Mouse (Mus musculus): ENCODE results near the gene Tmprss4. TPM values are rescaled to one million over a fixed set of nuclear protein-coding genes. Genes with fewer than 3 reads are reported as not detected.

Gene Tmprss4
- polyA plus RNA-seq, 1 experiment from 2014 or later = 45.2 TPM

- no peaks in the 10 kb centered on the region for H3K4me1 ChIP-seq (ENCODE audit: control insufficient read depth, insufficient read depth, low read length)
- no peaks in the 10 kb centered on the region for H3K36me3 ChIP-seq (ENCODE audit: control insufficient read depth, insufficient read depth, low read length)
- 58% methylated on average over 6 of the region's 6 CpGs for WGBS
- no peak overlapping the region for H3K4me3 ChIP-seq (ENCODE audit: low read length)
- no peak for ATAC-seq
- no peak overlapping the region for H3K27ac ChIP-seq (ENCODE audit: low read length)
- H3K27me3 ChIP-seq (replicated peaks; ENCODE audit: control insufficient read depth, insufficient read depth, low read length) = no peaks in the 10 kb centered on the region
- H3K4me2 ChIP-seq (ENCODE audit: low read depth, low read length) = no peak overlapping the region
- H3K9me3 ChIP-seq (ENCODE audit: control insufficient read depth, low read length) = no peaks in the 10 kb centered on the region
- H3K9ac ChIP-seq (ENCODE audit: low read depth, low read length) = no peak overlapping the region
Measured at GRCm38 (mm10) chr9:45235668-45236227, 31.9 kb upstream of the Tmprss4 start.

GRCm38 (mm10) chr9:45229359-45229758, 25.5 kb upstream of the Tmprss4 start:
- H3K4me2 ChIP-seq (ENCODE audit: low read depth, low read length) = no peak overlapping the region
- H3K27me3 ChIP-seq (replicated peaks; ENCODE audit: control insufficient read depth, insufficient read depth, low read length) = no peaks in the 10 kb centered on the region
- H3K4me1 ChIP-seq (ENCODE audit: control insufficient read depth, insufficient read depth, low read length) = no peaks in the 10 kb centered on the region
- no peaks in the 10 kb centered on the region for H3K36me3 ChIP-seq (ENCODE audit: control insufficient read depth, insufficient read depth, low read length)
- no peak overlapping the region for H3K9ac ChIP-seq (ENCODE audit: low read depth, low read length)
- ATAC-seq = no peak
- H3K27ac ChIP-seq (ENCODE audit: low read length) = no peak overlapping the region
- no peak overlapping the region for H3K4me3 ChIP-seq (ENCODE audit: low read length)
- H3K9me3 ChIP-seq (ENCODE audit: control insufficient read depth, low read length) = no peaks in the 10 kb centered on the region
- WGBS = 72% methylated on average over 8 of the region's 8 CpGs

- H3K36me3 ChIP-seq (ENCODE audit: control insufficient read depth, insufficient read depth, low read length) = no peaks in the 10 kb centered on the region
- H3K27ac ChIP-seq (ENCODE audit: low read length) = no peak overlapping the region
- H3K4me3 ChIP-seq (ENCODE audit: low read length) = no peak overlapping the region
- H3K4me1 ChIP-seq (ENCODE audit: control insufficient read depth, insufficient read depth, low read length) = no peaks in the 10 kb centered on the region
- no peaks in the 10 kb centered on the region for H3K9me3 ChIP-seq (ENCODE audit: control insufficient read depth, low read length)
- no peak overlapping the region for H3K9ac ChIP-seq (ENCODE audit: low read depth, low read length)
- ATAC-seq = peak; percentile 42; the same call in 1 of the 2 replicates
- no peak overlapping the region for H3K4me2 ChIP-seq (ENCODE audit: low read depth, low read length)
- H3K27me3 ChIP-seq (replicated peaks; ENCODE audit: control insufficient read depth, insufficient read depth, low read length) = no peaks in the 10 kb centered on the region
- WGBS = 11% methylated on average over 6 of the region's 6 CpGs
Measured at GRCm38 (mm10) chr9:45221567-45221966, 17.7 kb upstream of the Tmprss4 start.

GRCm38 (mm10) chr9:45219644-45220043, 15.8 kb upstream of the Tmprss4 start:
- H3K4me1 ChIP-seq (ENCODE audit: control insufficient read depth, insufficient read depth, low read length) = no peaks in the 10 kb centered on the region
- ATAC-seq = no peak
- no peak overlapping the region for H3K9ac ChIP-seq (ENCODE audit: low read depth, low read length)
- 81% methylated on average over 3 of the region's 3 CpGs for WGBS
- no peak overlapping the region for H3K4me3 ChIP-seq (ENCODE audit: low read length)
- no peaks in the 10 kb centered on the region; the same call in 1 of the 2 replicates for H3K27me3 ChIP-seq (replicated peaks; ENCODE audit: control insufficient read depth, insufficient read depth, low read length)
- H3K9me3 ChIP-seq (ENCODE audit: control insufficient read depth, low read length) = no peaks in the 10 kb centered on the region
- no peak overlapping the region for H3K27ac ChIP-seq (ENCODE audit: low read length)
- no peaks in the 10 kb centered on the region for H3K36me3 ChIP-seq (ENCODE audit: control insufficient read depth, insufficient read depth, low read length)
- no peak overlapping the region for H3K4me2 ChIP-seq (ENCODE audit: low read depth, low read length)

GRCm38 (mm10) chr9:45215526-45216179, 11.8 kb upstream of the Tmprss4 start:
- WGBS = 59% methylated on average over 11 of the region's 11 CpGs
- Histone ChIP-seq H3K4me1 (ENCODE audit: control insufficient read depth, insufficient read depth, low read length) (no peaks in the 10 kb centered on the region), H3K4me2 (ENCODE audit: low read depth, low read length) (no peak overlapping the region), H3K9ac (ENCODE audit: low read depth, low read length) (no peak overlapping the region), H3K9me3 (ENCODE audit: control insufficient read depth, low read length) (no peaks in the 10 kb centered on the region), H3K4me3 (ENCODE audit: low read length) (no peak overlapping the region), H3K27me3 (replicated peaks; ENCODE audit: control insufficient read depth, insufficient read depth, low read length) (no peaks in the 10 kb centered on the region; the same call in 1 of the 2 replicates), H3K36me3 (ENCODE audit: control insufficient read depth, insufficient read depth, low read length) (no peaks in the 10 kb centered on the region), H3K27ac (ENCODE audit: low read length) (no peak overlapping the region)
- ATAC-seq = no peak

GRCm38 (mm10) chr9:45212001-45212400, 8.1 kb upstream of the Tmprss4 start:
- peak; percentile 33; the same call in 1 of the 2 replicates for ATAC-seq
- H3K27me3 ChIP-seq (replicated peaks; ENCODE audit: control insufficient read depth, insufficient read depth, low read length) = no peaks in the 10 kb centered on the region; the same call in 1 of the 2 replicates
- WGBS = 64% methylated on average over 6 of the region's 6 CpGs

GRCm38 (mm10) chr9:45207015-45207743, 3.3 kb upstream of the Tmprss4 start:
- Histone ChIP-seq H3K27ac (ENCODE audit: low read length) (no peak overlapping the region), H3K9ac (ENCODE audit: low read depth, low read length) (no peak overlapping the region), H3K4me3 (ENCODE audit: low read length) (no peak overlapping the region), H3K27me3 (replicated peaks; ENCODE audit: control insufficient read depth, insufficient read depth, low read length) (no peaks in the 10 kb centered on the region), H3K4me2 (ENCODE audit: low read depth, low read length) (no peak overlapping the region), H3K4me1 (ENCODE audit: control insufficient read depth, insufficient read depth, low read length) (0 out of 2 replicates have a peak, but pooled peaks cover 6% of the 10 kb centered on the region), H3K36me3 (ENCODE audit: control insufficient read depth, insufficient read depth, low read length) (no peaks in the 10 kb centered on the region), H3K9me3 (ENCODE audit: control insufficient read depth, low read length) (no peaks in the 10 kb centered on the region)
- ATAC-seq = no peak
- 66% methylated on average over 7 of the region's 7 CpGs for WGBS

More at GRCm38 (mm10) chr9:45212001-45212400, 8.1 kb upstream of the Tmprss4 start:
- Histone ChIP-seq H3K9me3 (ENCODE audit: control insufficient read depth, low read length) (no peaks in the 10 kb centered on the region), H3K4me3 (ENCODE audit: low read length) (no peak overlapping the region), H3K9ac (ENCODE audit: low read depth, low read length) (no peak overlapping the region), H3K4me2 (ENCODE audit: low read depth, low read length) (no peak overlapping the region), H3K36me3 (ENCODE audit: control insufficient read depth, insufficient read depth, low read length) (no peaks in the 10 kb centered on the region), H3K27ac (ENCODE audit: low read length) (no peak overlapping the region), H3K4me1 (ENCODE audit: control insufficient read depth, insufficient read depth, low read length) (no peaks in the 10 kb centered on the region)

- H3K27ac ChIP-seq (ENCODE audit: low read length) = no peak overlapping the region
- H3K4me2 ChIP-seq (ENCODE audit: low read depth, low read length) = no peak overlapping the region
- H3K9me3 ChIP-seq (ENCODE audit: control insufficient read depth, low read length) = no peaks in the 10 kb centered on the region
- H3K9ac ChIP-seq (ENCODE audit: low read depth, low read length) = no peak overlapping the region
- H3K27me3 ChIP-seq (replicated peaks; ENCODE audit: control insufficient read depth, insufficient read depth, low read length) = no peaks in the 10 kb centered on the region
- no peak overlapping the region for H3K4me3 ChIP-seq (ENCODE audit: low read length)
- H3K4me1 ChIP-seq (ENCODE audit: control insufficient read depth, insufficient read depth, low read length) = peaks cover 9% of the 10 kb centered on the region; the same call in 1 of the 2 replicates
- H3K36me3 ChIP-seq (ENCODE audit: control insufficient read depth, insufficient read depth, low read length) = no peaks in the 10 kb centered on the region
- no peak for ATAC-seq
- 73% methylated on average over 4 of the region's 4 CpGs for WGBS
Measured at GRCm38 (mm10) chr9:45206121-45206520, 2.2 kb upstream of the Tmprss4 start.

- Histone ChIP-seq H3K4me3 (ENCODE audit: low read length) (no peak overlapping the region), H3K4me2 (ENCODE audit: low read depth, low read length) (no peak overlapping the region), H3K9me3 (ENCODE audit: control insufficient read depth, low read length) (no peaks in the 10 kb centered on the region), H3K27me3 (replicated peaks; ENCODE audit: control insufficient read depth, insufficient read depth, low read length) (no peaks in the 10 kb centered on the region), H3K27ac (ENCODE audit: low read length) (no peak overlapping the region), H3K36me3 (ENCODE audit: control insufficient read depth, insufficient read depth, low read length) (no peaks in the 10 kb centered on the region), H3K9ac (ENCODE audit: low read depth, low read length) (no peak overlapping the region), H3K4me1 (ENCODE audit: control insufficient read depth, insufficient read depth, low read length) (peaks cover 11% of the 10 kb centered on the region; the same call in 1 of the 2 replicates)
- 78% methylated on average over 5 of the region's 5 CpGs for WGBS
- ATAC-seq = no peak
Measured at GRCm38 (mm10) chr9:45205143-45205542, 1.3 kb upstream of the Tmprss4 start.
